Comparison of ENCODE assay signal across 10 mouse cellular contexts in the genomic region with DNA sequence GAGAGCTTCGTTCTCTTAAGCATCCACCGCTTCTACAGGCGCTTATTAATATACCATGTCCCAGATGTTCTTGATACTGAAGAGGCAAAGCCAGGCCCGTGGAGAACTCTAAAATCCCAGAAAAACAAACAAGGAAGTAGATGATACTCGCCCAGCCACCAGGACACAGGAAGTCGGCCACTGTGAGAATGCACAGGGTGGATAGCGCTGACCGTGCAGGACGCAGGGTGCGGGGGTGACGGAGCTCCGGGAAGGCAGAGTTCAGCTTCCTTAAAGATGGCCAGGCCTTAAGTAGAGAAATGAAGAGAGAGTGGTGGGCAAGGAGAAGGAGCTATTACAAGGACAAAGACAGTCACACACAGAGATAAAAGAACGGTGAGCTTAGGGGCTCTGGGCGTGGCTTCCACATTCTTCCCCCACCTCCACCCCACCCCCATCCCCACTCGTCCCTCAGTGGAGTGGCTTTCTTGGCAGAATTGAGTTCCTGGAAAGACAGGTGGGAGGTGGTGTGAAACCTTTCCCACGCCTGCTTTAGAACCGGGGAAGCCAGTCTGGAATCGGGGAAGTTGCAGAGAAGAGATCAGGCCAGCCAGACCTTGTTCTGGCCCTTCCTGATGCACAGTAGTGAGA.
DNase-seq lines count a peak whose midpoint lies in the region; ATAC-seq and TF ChIP-seq lines count a peak whose summit lies in the region.
"Had no signal": no experiment of that assay in that cellular context is flagged by ENCODE, and none has a peak within 500 bp of the region (broad histone marks: within the 10 kb centered on the region; RNA-seq: fewer than 3 reads in every experiment).

No protein-coding gene starts in this region.

- no peak for TF ChIP-seq CTCF in small intestine, adult 2 months (IDR thresholded peaks at IDR 0.05; ENCODE audit: extremely low read depth, insufficient read length, insufficient replicate concordance, low read depth, low read length)

- H3K4me1 ChIP-seq in small intestine, adult 2 months (ENCODE audit: control insufficient read depth, insufficient read depth, insufficient read length, low read length) = peaks cover 18% of the 10 kb centered on the region
- H3K4me1 ChIP-seq: midbrain, embryonic 13.5 days had no signal

- peak; percentile 30 for DNase-seq in adrenal gland, postnatal 14 days
- no peak for DNase-seq in adrenal gland, adult 8-10 months
- DNase-seq in kidney, postnatal 4 days = peak; percentile 30 to 52
- no peak for DNase-seq in kidney, adult 11 months
- peak; percentile 43 to 52 for DNase-seq in heart, postnatal 14 days
- no peak for DNase-seq in urinary bladder, postnatal 25 days (ENCODE audit: low spot score)

- no peak overlapping the region for H3K4me3 ChIP-seq in small intestine, adult 2 months (ENCODE audit: low read depth, low read length)
- H3K4me3 ChIP-seq: midbrain, embryonic 13.5 days had no signal

- intact Hi-C loops in heart, postnatal 14 days (cut with DNase I) = loop anchor here (5.0 to 10.0 kb wide), 2 partner anchors 122 to 295 kb away; a partner anchor contains a TSS

- H3K27ac ChIP-seq in small intestine, adult 2 months (ENCODE audit: insufficient read depth, low read depth, low read length) = 0 out of 2 replicates have a peak overlapping the region, but pooled peaks have one; percentile 26
- H3K27ac ChIP-seq: hindbrain, embryonic 14.5 days; midbrain, embryonic 13.5 days had no signal

- no peak for ATAC-seq in cerebellum, adult (ENCODE audit: insufficient number of reproducible peaks, low FRiP score, low TSS enrichment)
- ATAC-seq: midbrain, embryonic 13.5 days had no signal

- no peaks in the 10 kb centered on the region for H3K36me3 ChIP-seq in small intestine, adult 2 months (ENCODE audit: control insufficient read depth, insufficient read depth, low read length)
- H3K36me3 ChIP-seq: midbrain, embryonic 13.5 days had no signal

- WGBS in small intestine, adult 2 months = 71% methylated on average over 18 of the region's 18 CpGs

- no peak for TF ChIP-seq POLR2A in small intestine, adult 2 months (IDR thresholded peaks at IDR 0.05; ENCODE audit: low read depth, low read length)

- no peaks in the 10 kb centered on the region; the same call in 1 of the 2 replicates for H3K27me3 ChIP-seq in small intestine, adult 2 months (ENCODE audit: control insufficient read depth, insufficient read depth, low read length)
- H3K27me3 ChIP-seq: midbrain, embryonic 13.5 days had no signal

Comparison
In these comparisons a context has a peak if more than half of its experiments do, and no peak if none do; other contexts are left out.
1. DNase-seq: peak in adrenal gland, postnatal 14 days (single experiment), kidney, postnatal 4 days (2 of 2) and heart, postnatal 14 days (2 of 2); none in adrenal gland, adult 8-10 months (single experiment), kidney, adult 11 months (single experiment) and urinary bladder, postnatal 25 days (single experiment).